Mouse (Mus musculus) MEL (cell line): Measurements from ENCODE around the gene Trap1a.

ENCODE experiments used
- CTCF ChIP-seq, 3 experiments: IDR thresholded peaks in 2 of 3; conservative IDR thresholded peaks in 1 of 3; 2 replicates each; pipeline ENCODE4 v1.5.1; 2011 to 2012; ENCODE audit warnings: low read length in 3 of 3, low read depth in 2 of 3, mild to moderate bottlenecking in 2 of 3, improper control_type of control experiment in 1 of 3, inconsistent platforms in 1 of 3, mixed read lengths in 1 of 3, moderate library complexity in 1 of 3; ENCODE audit not compliant: control insufficient read depth in 1 of 3, insufficient read depth in 1 of 3, poor library complexity in 1 of 3, severe bottlenecking in 1 of 3
- HCFC1 ChIP-seq: IDR thresholded peaks from 2 replicates; pipeline ENCODE4 v1.6.1; 2012; ENCODE audit warnings: low read depth, mild to moderate bottlenecking, inconsistent platforms, low read length, improper control_type of control experiment, moderate library complexity
- NELFE ChIP-seq: IDR thresholded peaks from 2 replicates; pipeline ENCODE4 v1.6.1; 2011; ENCODE audit warnings: low read depth, low read length, improper control_type of control experiment
- POLR2A ChIP-seq, 2 experiments: IDR thresholded peaks; 2 replicates each; pipeline ENCODE4 v1.6.1; 2011 to 2012; ENCODE audit warnings: low read length in 2 of 2, mild to moderate bottlenecking in 2 of 2, control low read depth in 1 of 2, improper control_type of control experiment in 1 of 2, low read depth in 1 of 2, moderate library complexity in 1 of 2; ENCODE audit not compliant: control insufficient read depth in 1 of 2, insufficient read depth in 1 of 2, poor library complexity in 1 of 2
- SMC3 ChIP-seq: IDR thresholded peaks from 2 replicates; pipeline ENCODE4 v1.6.1; 2011; ENCODE audit warnings: low read depth, low read length, improper control_type of control experiment

GRCm38 (mm10) chrX:139358361-139358760, 24.9 kb downstream of the Trap1a start:
- TF ChIP-seq CTCF (IDR thresholded peaks at IDR 0.05 in 2 of 3, conservative IDR thresholded peaks at IDR 0.05 in 1 of 3; ENCODE audit: control insufficient read depth in 1 of 3, insufficient read depth in 1 of 3, low read depth in 2 of 3, low read length in 3 of 3, poor library complexity in 1 of 3, severe bottlenecking in 1 of 3) = no peak
- no peak for TF ChIP-seq POLR2A (IDR thresholded peaks at IDR 0.05; ENCODE audit: control insufficient read depth in 1 of 2, insufficient read depth in 1 of 2, low read depth in 1 of 2, low read length in 2 of 2, poor library complexity in 1 of 2)
- TF ChIP-seq HCFC1 = no peak
- TF ChIP-seq SMC3 = no peak
- no peak for TF ChIP-seq NELFE
